Mouse (Mus musculus): ENCODE results near the gene Clk4. TPM values are rescaled to one million over a fixed set of nuclear protein-coding genes. Genes with fewer than 3 reads are reported as not detected.

The Clk4 gene
- total and polyA plus RNA-seq, 2 experiments from 2014 or later: 105 to 116 TPM

DNA sequence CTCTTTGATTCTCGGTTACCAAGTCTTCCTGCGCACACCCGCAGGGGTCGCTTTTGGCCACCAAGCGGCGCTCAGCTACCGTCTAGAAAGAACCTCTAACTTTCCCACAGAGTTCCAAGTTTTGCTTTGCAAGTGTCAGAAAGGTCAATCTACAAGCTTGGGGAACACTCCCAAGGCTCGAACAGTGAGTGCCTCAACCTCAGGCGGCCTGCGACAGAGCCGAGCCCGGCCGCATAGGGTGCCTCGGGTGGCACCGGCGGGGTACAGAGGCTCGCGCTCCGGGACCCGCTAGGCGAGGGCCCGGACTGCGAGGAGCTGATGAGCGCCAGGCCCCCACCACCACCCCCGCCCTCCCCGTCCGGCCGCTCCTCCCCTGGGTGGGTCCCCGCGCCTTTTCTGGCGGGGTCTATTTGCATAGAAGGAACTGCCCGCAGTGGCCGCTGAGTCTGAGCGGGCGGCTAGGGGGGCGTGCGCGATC is 28.1 kb downstream of the Clk4 start, which contains the start of gene Col23a1:
Gene Col23a1, plus strand, starts transcription at position 357 of the 478 bp plus-strand sequence.
- Histone ChIP-seq H3K27me3 (ENCODE audit: insufficient read depth, low read length) (no peaks in the 10 kb centered on the region), H3K36me3 (ENCODE audit: insufficient read depth) (peaks cover 3% of the 10 kb centered on the region; the same call in 1 of the 2 replicates), H3K4me3 (ENCODE audit: low read depth, low read length) (peak within 1 kb of the TSS; percentile 56), H3K9me3 (ENCODE audit: low read length) (no peaks in the 10 kb centered on the region), H3K4me1 (ENCODE audit: insufficient read depth) (no peaks in the 10 kb centered on the region), H3K4me2 (ENCODE audit: low read depth) (peak within 1 kb of the TSS; percentile 97), H3K9ac (peak within 1 kb of the TSS; percentile 52), H3K27ac (ENCODE audit: low read depth, low read length) (no peak within 1 kb of the TSS)
- peak; percentile 86 for DNase-seq
- ATAC-seq: peak; percentile 80
- peak; percentile 95 for TF ChIP-seq CTCF (IDR thresholded peaks at IDR 0.05; ENCODE audit: low read depth)
- 3% methylated on average over 37 of the region's 38 CpGs for WGBS

DNA sequence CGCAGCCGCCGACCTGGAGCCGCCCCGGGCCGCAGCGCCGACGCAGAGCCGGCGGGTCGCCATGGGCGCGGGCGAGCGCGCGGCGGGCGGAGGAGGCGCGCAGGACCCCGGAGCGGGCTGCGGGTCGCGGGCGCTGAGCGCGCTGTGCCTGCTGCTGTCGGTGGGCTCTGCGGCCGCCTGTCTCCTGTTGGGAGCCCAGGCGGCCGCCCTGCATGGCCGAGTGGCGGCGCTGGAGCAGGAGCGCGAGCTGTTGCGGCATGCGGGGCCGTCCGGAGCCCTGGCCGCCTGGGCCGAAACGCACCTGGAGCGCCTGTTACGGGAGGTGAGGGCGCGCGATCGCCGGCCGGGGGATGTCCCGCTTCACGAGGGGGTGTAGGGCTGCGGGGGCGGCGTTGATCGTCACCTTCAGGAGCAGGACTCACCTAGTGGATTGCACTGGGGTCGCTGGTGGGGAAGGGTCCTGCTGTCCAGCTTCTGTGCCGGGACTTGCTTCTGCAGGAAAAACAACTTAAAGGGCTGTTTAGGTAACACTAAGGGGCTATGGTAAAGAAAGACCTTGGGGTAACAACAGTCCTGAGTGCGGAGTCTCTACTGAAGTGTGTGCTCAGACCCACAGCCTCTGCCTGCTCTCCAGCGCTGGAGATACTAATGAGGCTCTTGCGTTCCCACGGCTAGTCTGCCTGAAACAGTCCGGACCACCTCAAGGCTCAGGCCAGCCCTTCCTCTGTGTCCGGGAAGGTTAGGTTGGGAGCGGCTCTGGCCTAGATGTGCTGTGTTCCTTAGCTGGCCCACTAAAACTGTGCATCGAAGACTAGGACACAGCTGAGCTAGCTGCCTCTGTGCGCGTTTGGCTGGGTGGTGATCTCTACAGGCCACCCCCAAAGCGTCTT is 28.8 kb downstream of the Clk4 start:
- peak overlapping the region; percentile 97 for H3K4me2 ChIP-seq (ENCODE audit: low read depth)

DNA sequence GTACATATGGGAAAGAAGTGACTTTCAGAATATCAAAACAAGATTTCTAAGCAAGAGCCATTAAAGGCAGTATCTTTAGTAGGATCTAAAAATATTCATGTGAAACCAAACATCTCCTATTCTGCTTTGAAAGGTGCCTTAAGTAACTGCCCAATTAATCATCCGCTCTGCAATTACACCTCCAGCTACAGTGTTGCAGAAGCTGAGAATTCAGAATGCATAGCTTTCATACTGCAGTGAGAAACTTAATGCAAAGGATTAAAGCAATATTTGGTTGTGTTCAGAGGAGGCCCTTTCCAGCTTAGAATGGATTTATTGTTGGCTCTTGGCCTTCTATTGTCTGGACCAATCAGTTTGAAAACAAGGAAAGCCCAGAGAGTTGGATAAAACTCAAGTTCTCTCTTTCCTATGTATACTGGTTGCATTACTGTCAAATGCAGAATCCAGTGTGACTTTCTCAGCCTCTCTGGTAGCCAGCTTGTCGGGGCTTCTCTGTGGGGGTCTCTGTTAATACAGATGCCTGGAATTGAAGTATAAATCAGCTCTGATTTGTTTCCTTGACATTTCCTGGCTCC is 32.5 kb downstream of the Clk4 start:
- TF ChIP-seq CTCF (IDR thresholded peaks at IDR 0.05; ENCODE audit: low read depth): no peak
- 36% methylated on average over 2 of the region's 2 CpGs for WGBS
- Histone ChIP-seq H3K4me1 (ENCODE audit: insufficient read depth) (no peaks in the 10 kb centered on the region), H3K36me3 (ENCODE audit: insufficient read depth) (no peaks in the 10 kb centered on the region), H3K9ac (no peak overlapping the region), H3K4me2 (ENCODE audit: low read depth) (no peak overlapping the region), H3K27ac (ENCODE audit: low read depth, low read length) (no peak overlapping the region), H3K27me3 (ENCODE audit: insufficient read depth, low read length) (no peaks in the 10 kb centered on the region), H3K9me3 (ENCODE audit: low read length) (no peaks in the 10 kb centered on the region), H3K4me3 (ENCODE audit: low read depth, low read length) (no peak overlapping the region)
- ATAC-seq (no peak), DNase-seq (no peak)

More for the DNA sequence above, 28.8 kb downstream of the Clk4 start:
- H3K36me3 ChIP-seq (ENCODE audit: insufficient read depth): 0 out of 2 replicates have a peak, but pooled peaks cover under 1% of the 10 kb centered on the region
- H3K27ac ChIP-seq (ENCODE audit: low read depth, low read length): no peak overlapping the region
- peak; percentile 56 for TF ChIP-seq CTCF (IDR thresholded peaks at IDR 0.05; ENCODE audit: low read depth)
- H3K9me3 ChIP-seq (ENCODE audit: low read length): no peaks in the 10 kb centered on the region
- peak; percentile 73 for ATAC-seq
- no peaks in the 10 kb centered on the region for H3K27me3 ChIP-seq (ENCODE audit: insufficient read depth, low read length)
- no peaks in the 10 kb centered on the region for H3K4me1 ChIP-seq (ENCODE audit: insufficient read depth)
- 4% methylated on average over 68 of the region's 74 CpGs for WGBS
- H3K9ac ChIP-seq: peak overlapping the region; percentile 52
- H3K4me3 ChIP-seq (ENCODE audit: low read depth, low read length): peak overlapping the region; percentile 56
- DNase-seq: peak; percentile 40

DNA sequence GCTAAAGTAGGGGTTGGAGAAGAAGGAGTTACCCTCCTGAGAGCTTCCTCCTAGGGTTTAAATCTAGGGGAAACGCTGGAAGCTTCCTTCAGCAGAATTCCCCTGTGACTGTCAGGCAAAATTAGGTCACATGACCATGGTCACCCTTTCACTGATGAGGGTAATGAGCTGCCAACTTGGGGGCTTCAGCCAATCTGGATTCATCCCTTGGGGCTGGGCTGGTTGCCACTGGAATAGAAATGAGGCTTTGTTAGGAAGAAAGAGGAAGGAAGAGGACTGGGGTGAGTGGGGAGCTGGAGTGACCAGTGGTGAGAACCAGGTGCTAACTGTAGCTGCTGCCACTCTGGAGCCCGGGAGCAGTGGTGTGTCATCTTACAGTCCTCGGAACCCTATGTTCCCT is 34.2 kb downstream of the Clk4 start:
- DNase-seq (peak; percentile 22), ATAC-seq (no peak)
- no peak overlapping the region for H3K27ac ChIP-seq (ENCODE audit: low read depth, low read length)
- no peaks in the 10 kb centered on the region for H3K9me3 ChIP-seq (ENCODE audit: low read length)
- H3K4me1 ChIP-seq (ENCODE audit: insufficient read depth): no peaks in the 10 kb centered on the region
- H3K9ac ChIP-seq: no peak overlapping the region
- no peak overlapping the region for H3K4me2 ChIP-seq (ENCODE audit: low read depth)
- H3K27me3 ChIP-seq (ENCODE audit: insufficient read depth, low read length): no peaks in the 10 kb centered on the region
- TF ChIP-seq CTCF (IDR thresholded peaks at IDR 0.05; ENCODE audit: low read depth): no peak
- H3K4me3 ChIP-seq (ENCODE audit: low read depth, low read length): no peak overlapping the region
- no peaks in the 10 kb centered on the region for H3K36me3 ChIP-seq (ENCODE audit: insufficient read depth)
- 61% methylated on average over 3 of the region's 3 CpGs for WGBS

DNA sequence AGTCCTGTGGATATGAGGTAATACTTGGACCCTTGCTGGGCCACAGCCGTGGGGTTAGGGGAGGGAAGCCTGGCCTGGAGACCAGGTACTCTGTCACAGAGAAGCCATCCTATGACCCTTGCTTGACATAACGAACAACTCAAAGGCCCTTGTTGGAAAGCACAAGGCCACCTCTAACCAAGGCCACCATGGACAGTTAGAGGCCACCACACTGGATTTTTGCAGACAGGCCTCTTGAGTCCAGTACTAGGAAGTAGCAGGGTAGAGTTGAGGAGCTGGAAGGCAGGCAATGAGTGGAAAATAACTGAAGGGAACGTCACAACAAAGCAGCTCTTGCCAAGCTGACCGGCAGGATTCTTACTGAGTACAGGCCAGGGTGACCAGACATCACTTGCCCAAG is 37.2 kb downstream of the Clk4 start:
- 85% methylated on average over 4 of the region's 4 CpGs for WGBS
- TF ChIP-seq CTCF (IDR thresholded peaks at IDR 0.05; ENCODE audit: low read depth): no peak
- DNase-seq: no peak
- Histone ChIP-seq H3K9ac (no peak overlapping the region), H3K4me2 (ENCODE audit: low read depth) (no peak overlapping the region), H3K27me3 (ENCODE audit: insufficient read depth, low read length) (no peaks in the 10 kb centered on the region), H3K36me3 (ENCODE audit: insufficient read depth) (no peaks in the 10 kb centered on the region), H3K9me3 (ENCODE audit: low read length) (no peaks in the 10 kb centered on the region), H3K4me1 (ENCODE audit: insufficient read depth) (no peaks in the 10 kb centered on the region), H3K4me3 (ENCODE audit: low read depth, low read length) (no peak overlapping the region), H3K27ac (ENCODE audit: low read depth, low read length) (no peak overlapping the region)
- no peak for ATAC-seq

DNA sequence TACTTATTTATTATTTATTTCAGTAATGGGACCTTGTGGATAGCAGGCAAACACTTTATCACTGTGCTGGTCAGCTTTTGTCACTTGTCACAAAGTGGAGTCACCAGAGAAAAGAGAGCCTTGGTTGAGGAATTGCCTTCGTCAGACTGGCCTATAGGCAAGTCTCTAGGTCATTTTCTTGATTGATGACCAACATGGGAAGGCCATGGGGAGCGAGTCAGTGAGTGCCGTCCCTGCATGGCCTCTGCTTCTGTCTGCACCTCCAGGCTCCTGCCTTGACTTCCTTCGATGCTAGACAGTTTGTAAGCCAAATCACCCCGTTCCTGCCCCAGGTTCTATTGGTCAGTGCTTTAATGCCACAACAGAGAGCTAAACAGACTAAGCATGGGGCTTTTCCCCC is 40.9 kb downstream of the Clk4 start:
- Histone ChIP-seq H3K9ac (no peak overlapping the region), H3K4me3 (ENCODE audit: low read depth, low read length) (no peak overlapping the region), H3K4me1 (ENCODE audit: insufficient read depth) (no peaks in the 10 kb centered on the region), H3K36me3 (ENCODE audit: insufficient read depth) (no peaks in the 10 kb centered on the region), H3K27me3 (ENCODE audit: insufficient read depth, low read length) (no peaks in the 10 kb centered on the region), H3K27ac (ENCODE audit: low read depth, low read length) (no peak overlapping the region), H3K9me3 (ENCODE audit: low read length) (no peaks in the 10 kb centered on the region), H3K4me2 (ENCODE audit: low read depth) (no peak overlapping the region)
- ATAC-seq (no peak), DNase-seq (no peak)
- no peak for TF ChIP-seq CTCF (IDR thresholded peaks at IDR 0.05; ENCODE audit: low read depth)
- WGBS: 90% methylated on average over 5 of the region's 5 CpGs
